Mouse (Mus musculus) G1E (cell line): ENCODE data around the gene Nbas.

Source experiments
- CTCF ChIP-seq: IDR thresholded peaks from 2 replicates; pipeline ENCODE4 v1.5.1; 2012; ENCODE audit warnings: low read depth, low read length, inconsistent platforms, mixed read lengths
- GATA1 ChIP-seq: IDR thresholded peaks from 2 replicates; pipeline ENCODE4 v1.6.1; 2012; ENCODE audit warnings: borderline replicate concordance, low read length, inconsistent platforms, mixed read lengths
- POLR2AphosphoS5 ChIP-seq: IDR thresholded peaks from 2 replicates; pipeline ENCODE4 v1.6.1; 2012; ENCODE audit warnings: low read depth, low read length, inconsistent platforms; ENCODE audit not compliant: insufficient replicate concordance
- TAL1 ChIP-seq: conservative IDR thresholded peaks from 2 replicates; pipeline ENCODE4 v1.6.1; 2012; ENCODE audit warnings: low read depth, low read length, inconsistent platforms, mixed read lengths

GRCm38 (mm10) chr12:13587675-13588074 lies 318.7 kb downstream of the Nbas start:
- TF ChIP-seq CTCF (no peak), TAL1 (no peak), GATA1 (no peak), POLR2AphosphoS5 (no peak)
